Mouse (Mus musculus): Measurements from ENCODE around the gene Msh4. TPM values are rescaled to one million over a fixed set of nuclear protein-coding genes. Genes with fewer than 3 reads are reported as not detected.
A peak's percentile ranks its signal among the peaks of the same experiment; 100 is the strongest.
"Not testable (repeated sequence)": the region's sequence is repeated elsewhere in the genome, so short reads cannot be mapped to it uniquely, and the experiment has no call there.

Gene Msh4
- polyA plus RNA-seq, 1 experiment from 2014 or later: 0.11 TPM

GRCm38 (mm10) chr3:153834071-153834470 lies 71.9 kb downstream of the Msh4 start:
- no peaks in the 10 kb centered on the region for H3K36me3 ChIP-seq (ENCODE audit: control insufficient read depth, insufficient read depth, low read length)
- no peak for ATAC-seq (ENCODE audit: insufficient number of reproducible peaks, low FRiP score, low TSS enrichment, low read depth)
- 90% methylated on average over 4 of the region's 4 CpGs for WGBS
- DNase-seq (ENCODE audit: low spot score): no peak
- no peak overlapping the region for H3K4me2 ChIP-seq (ENCODE audit: low read depth, severe bottlenecking)
- H3K4me1 ChIP-seq (ENCODE audit: control insufficient read depth, insufficient read depth, low read length): no peaks in the 10 kb centered on the region
- H3K4me3 ChIP-seq (ENCODE audit: low read depth, low read length): no peak overlapping the region
- no peaks in the 10 kb centered on the region for H3K9me3 ChIP-seq (ENCODE audit: control insufficient read depth, low read length)
- no peak overlapping the region for H3K9ac ChIP-seq (ENCODE audit: low read length)
- H3K27me3 ChIP-seq (ENCODE audit: control insufficient read depth, insufficient read depth, low read length): no peaks in the 10 kb centered on the region
- H3K27ac ChIP-seq (replicated peaks; ENCODE audit: low read depth, low read length): no peak overlapping the region

- Histone ChIP-seq H3K27me3 (ENCODE audit: control insufficient read depth, insufficient read depth, low read length) (no peaks in the 10 kb centered on the region), H3K36me3 (ENCODE audit: control insufficient read depth, insufficient read depth, low read length) (no peaks in the 10 kb centered on the region), H3K27ac (replicated peaks; ENCODE audit: low read depth, low read length) (no peak overlapping the region), H3K4me3 (ENCODE audit: low read depth, low read length) (no peak overlapping the region), H3K4me1 (ENCODE audit: control insufficient read depth, insufficient read depth, low read length) (no peaks in the 10 kb centered on the region), H3K9me3 (ENCODE audit: control insufficient read depth, low read length) (no peaks in the 10 kb centered on the region), H3K4me2 (ENCODE audit: low read depth, severe bottlenecking) (no peak overlapping the region), H3K9ac (ENCODE audit: low read length) (no peak overlapping the region)
- ATAC-seq (ENCODE audit: insufficient number of reproducible peaks, low FRiP score, low TSS enrichment, low read depth) (no peak), DNase-seq (ENCODE audit: low spot score) (no peak)
- 60% methylated on average over 6 of the region's 6 CpGs for WGBS
These were observed 73.3 kb downstream of the Msh4 start for GRCm38 (mm10) chr3:153832654-153832945.

- H3K27ac ChIP-seq (replicated peaks; ENCODE audit: low read depth, low read length): no peak overlapping the region
- no peak for ATAC-seq (ENCODE audit: insufficient number of reproducible peaks, low FRiP score, low TSS enrichment, low read depth)
These were observed 73.9 kb downstream of the Msh4 start for GRCm38 (mm10) chr3:153831873-153832653.

GRCm38 (mm10) chr3:153831014-153831872 lies 74.7 kb downstream of the Msh4 start:
- ATAC-seq (ENCODE audit: insufficient number of reproducible peaks, low FRiP score, low TSS enrichment, low read depth): peak; percentile 50; the same call in 1 of the 2 replicates
- Histone ChIP-seq H3K36me3 (ENCODE audit: control insufficient read depth, insufficient read depth, low read length) (no peaks in the 10 kb centered on the region), H3K4me2 (ENCODE audit: low read depth, severe bottlenecking) (no peak overlapping the region), H3K4me3 (ENCODE audit: low read depth, low read length) (no peak overlapping the region), H3K9me3 (ENCODE audit: control insufficient read depth, low read length) (no peaks in the 10 kb centered on the region), H3K4me1 (ENCODE audit: control insufficient read depth, insufficient read depth, low read length) (no peaks in the 10 kb centered on the region), H3K27ac (replicated peaks; ENCODE audit: low read depth, low read length) (no peak overlapping the region), H3K9ac (ENCODE audit: low read length) (no peak overlapping the region), H3K27me3 (ENCODE audit: control insufficient read depth, insufficient read depth, low read length) (no peaks in the 10 kb centered on the region)
- DNase-seq (ENCODE audit: low spot score): peak; percentile 48
- WGBS: 71% methylated on average over 11 of the region's 11 CpGs

More at GRCm38 (mm10) chr3:153831873-153832653, 73.9 kb downstream of the Msh4 start:
- Histone ChIP-seq H3K4me3 (ENCODE audit: low read depth, low read length) (no peak overlapping the region), H3K4me2 (ENCODE audit: low read depth, severe bottlenecking) (no peak overlapping the region), H3K9me3 (ENCODE audit: control insufficient read depth, low read length) (no peaks in the 10 kb centered on the region), H3K36me3 (ENCODE audit: control insufficient read depth, insufficient read depth, low read length) (no peaks in the 10 kb centered on the region), H3K4me1 (ENCODE audit: control insufficient read depth, insufficient read depth, low read length) (no peaks in the 10 kb centered on the region), H3K9ac (ENCODE audit: low read length) (no peak overlapping the region), H3K27me3 (ENCODE audit: control insufficient read depth, insufficient read depth, low read length) (no peaks in the 10 kb centered on the region)
- 82% methylated on average over 4 of the region's 4 CpGs for WGBS
- DNase-seq (ENCODE audit: low spot score): no peak

GRCm38 (mm10) chr3:153829788-153830187 lies 76.2 kb downstream of the Msh4 start:
- H3K9ac ChIP-seq (ENCODE audit: low read length); H3K27ac ChIP-seq (replicated peaks; ENCODE audit: low read depth, low read length); H3K4me3 ChIP-seq (ENCODE audit: low read depth, low read length); H3K4me1 ChIP-seq (ENCODE audit: control insufficient read depth, insufficient read depth, low read length); DNase-seq (ENCODE audit: low spot score); H3K4me2 ChIP-seq (ENCODE audit: low read depth, severe bottlenecking); ATAC-seq (ENCODE audit: insufficient number of reproducible peaks, low FRiP score, low TSS enrichment, low read depth); H3K9me3 ChIP-seq (ENCODE audit: control insufficient read depth, low read length); H3K36me3 ChIP-seq (ENCODE audit: control insufficient read depth, insufficient read depth, low read length); H3K27me3 ChIP-seq (ENCODE audit: control insufficient read depth, insufficient read depth, low read length): not testable (repeated sequence)
- WGBS: 98% methylated on average over 3 of the region's 3 CpGs

- no peak overlapping the region for H3K4me2 ChIP-seq (ENCODE audit: low read depth, severe bottlenecking)
- 31% methylated on average over 6 of the region's 6 CpGs for WGBS
- no peaks in the 10 kb centered on the region for H3K9me3 ChIP-seq (ENCODE audit: control insufficient read depth, low read length)
- H3K27me3 ChIP-seq (ENCODE audit: control insufficient read depth, insufficient read depth, low read length): no peaks in the 10 kb centered on the region
- H3K4me1 ChIP-seq (ENCODE audit: control insufficient read depth, insufficient read depth, low read length): no peaks in the 10 kb centered on the region
- no peak overlapping the region for H3K9ac ChIP-seq (ENCODE audit: low read length)
- no peak overlapping the region for H3K4me3 ChIP-seq (ENCODE audit: low read depth, low read length)
- DNase-seq (ENCODE audit: low spot score): no peak
- H3K36me3 ChIP-seq (ENCODE audit: control insufficient read depth, insufficient read depth, low read length): no peaks in the 10 kb centered on the region
- no peak for ATAC-seq (ENCODE audit: insufficient number of reproducible peaks, low FRiP score, low TSS enrichment, low read depth)
- H3K27ac ChIP-seq (replicated peaks; ENCODE audit: low read depth, low read length): no peak overlapping the region
These were observed 79.3 kb downstream of the Msh4 start for GRCm38 (mm10) chr3:153826616-153827015.

- H3K36me3 ChIP-seq (ENCODE audit: control insufficient read depth, insufficient read depth, low read length): no peaks in the 10 kb centered on the region
- H3K9ac ChIP-seq (ENCODE audit: low read length): no peak overlapping the region
- H3K4me1 ChIP-seq (ENCODE audit: control insufficient read depth, insufficient read depth, low read length): no peaks in the 10 kb centered on the region
- no peak for ATAC-seq (ENCODE audit: insufficient number of reproducible peaks, low FRiP score, low TSS enrichment, low read depth)
- no peaks in the 10 kb centered on the region for H3K27me3 ChIP-seq (ENCODE audit: control insufficient read depth, insufficient read depth, low read length)
- WGBS: 90% methylated on average over 10 of the region's 10 CpGs
- no peak for DNase-seq (ENCODE audit: low spot score)
- H3K4me2 ChIP-seq (ENCODE audit: low read depth, severe bottlenecking): no peak overlapping the region
- no peak overlapping the region for H3K27ac ChIP-seq (replicated peaks; ENCODE audit: low read depth, low read length)
- no peak overlapping the region for H3K4me3 ChIP-seq (ENCODE audit: low read depth, low read length)
- H3K9me3 ChIP-seq (ENCODE audit: control insufficient read depth, low read length): no peaks in the 10 kb centered on the region
These were observed 80.7 kb downstream of the Msh4 start for GRCm38 (mm10) chr3:153825197-153825596.

- H3K9ac ChIP-seq (ENCODE audit: low read length): no peak overlapping the region
- no peak for ATAC-seq (ENCODE audit: insufficient number of reproducible peaks, low FRiP score, low TSS enrichment, low read depth)
- H3K27me3 ChIP-seq (ENCODE audit: control insufficient read depth, insufficient read depth, low read length): no peaks in the 10 kb centered on the region
- no peak for DNase-seq (ENCODE audit: low spot score)
- no peak overlapping the region for H3K27ac ChIP-seq (replicated peaks; ENCODE audit: low read depth, low read length)
- 85% methylated on average over 11 of the region's 11 CpGs for WGBS
- H3K9me3 ChIP-seq (ENCODE audit: control insufficient read depth, low read length): no peaks in the 10 kb centered on the region
- no peaks in the 10 kb centered on the region for H3K36me3 ChIP-seq (ENCODE audit: control insufficient read depth, insufficient read depth, low read length)
- no peak overlapping the region for H3K4me3 ChIP-seq (ENCODE audit: low read depth, low read length)
- H3K4me2 ChIP-seq (ENCODE audit: low read depth, severe bottlenecking): no peak overlapping the region
- no peaks in the 10 kb centered on the region for H3K4me1 ChIP-seq (ENCODE audit: control insufficient read depth, insufficient read depth, low read length)
These were observed 82.0 kb downstream of the Msh4 start for GRCm38 (mm10) chr3:153823671-153824515.

Data from limb, embryonic 11.5 days (tissue).